Mouse (Mus musculus) T-helper 2 cell (primary cell): Measurements from ENCODE around the gene Slc35d2.
"Not testable (repeated sequence)": the region's sequence is repeated elsewhere in the genome, so short reads cannot be mapped to it uniquely, and the experiment has no call there.

ENCODE experiments used
- in situ Hi-C: fragments of 300-600 bp; cut with MboI, MseI; formaldehyde crosslinking; loops from one replicate; pipeline ENCODE4 v1.15.1; 2025; ENCODE audit warnings: high pct_unique_total_duplicates

Gene Slc35d2

GRCm38 (mm10) chr13:64060935-64061506 is 68.1 kb downstream of the Slc35d2 start:
- in situ Hi-C loops, result no loop called here

GRCm38 (mm10) chr13:64053959-64054358 is 75.2 kb downstream of the Slc35d2 start:
- in situ Hi-C loops, result no loop called here

GRCm38 (mm10) chr13:64052281-64052680 is 76.9 kb downstream of the Slc35d2 start:
- in situ Hi-C loops, result not testable (repeated sequence)

GRCm38 (mm10) chr13:64050895-64051294 is 78.3 kb downstream of the Slc35d2 start:
- in situ Hi-C loops, result no loop called here

GRCm38 (mm10) chr13:64049535-64049934 is 79.6 kb downstream of the Slc35d2 start:
- in situ Hi-C loops, result loop anchor here (25.0 kb wide), 2 partner anchors 362 to 687 kb away; no protein-coding TSS in a partner anchor

- in situ Hi-C loops, result loop anchor here (25.0 kb wide), 2 partner anchors 361 to 686 kb away; no protein-coding TSS in a partner anchor
These were observed 80.7 kb downstream of the Slc35d2 start for GRCm38 (mm10) chr13:64048467-64048866.
